Mouse (Mus musculus): ENCODE measurements around the gene Lpar4.

Gene Lpar4

DNA sequence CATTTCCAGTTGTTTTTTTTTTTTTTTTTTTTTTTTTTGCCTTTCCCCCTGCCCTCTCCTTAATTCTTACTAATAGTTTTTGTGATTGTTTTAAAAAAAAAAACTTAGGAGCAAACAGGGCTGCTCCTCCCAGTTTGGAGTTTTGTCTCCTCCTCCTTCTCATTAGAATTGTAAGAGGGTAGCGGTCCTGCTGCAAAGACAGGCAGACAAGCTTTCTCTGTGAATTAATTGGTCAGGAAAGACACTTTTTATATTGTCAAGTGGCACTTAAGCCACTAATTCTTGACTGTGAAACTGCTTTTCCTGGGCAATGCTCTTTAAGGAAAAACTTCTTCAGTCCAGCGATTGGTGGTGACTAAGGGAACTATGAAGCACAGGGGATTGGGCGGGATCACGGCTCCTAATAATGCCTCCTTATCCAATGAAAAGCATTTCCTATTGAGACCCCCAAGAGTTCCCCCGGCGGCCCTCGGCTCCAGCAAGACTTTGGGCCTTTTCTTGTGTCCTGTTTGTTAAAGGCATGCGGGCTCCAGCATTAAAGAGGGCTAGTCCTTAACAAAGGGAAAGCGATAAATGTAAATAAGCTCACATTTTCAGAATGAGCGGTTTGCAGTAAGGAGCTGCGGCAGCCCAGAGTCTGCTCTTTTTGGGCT is at the start of gene Lpar4:
Lpar4 (plus strand) TSS at position 451 of the 653 bp plus-strand sequence.
- in situ Hi-C loops (cut with MseI, MboI) = no loop called here

DNA sequence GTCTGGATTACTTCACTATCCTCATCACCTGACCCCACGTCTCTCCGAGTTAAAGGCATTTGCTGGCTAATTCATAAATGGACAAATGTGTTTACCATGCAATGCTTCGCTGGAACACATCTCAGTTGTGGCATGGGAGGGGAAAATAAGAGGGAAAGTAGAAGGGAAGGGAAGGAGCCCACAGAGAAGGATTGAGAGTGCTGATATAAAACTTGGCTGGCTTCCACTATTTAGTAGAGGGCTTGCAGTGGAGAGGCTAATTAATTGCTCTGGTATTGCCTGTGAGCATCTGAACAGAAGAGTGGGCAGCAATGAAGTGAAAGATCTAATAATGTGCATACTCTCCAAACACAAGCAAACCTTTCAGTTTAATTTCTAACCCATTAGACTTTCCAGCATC is 49.0 kb upstream of the Lpar4 start:
- in situ Hi-C loops (cut with MseI, MboI) = no loop called here

DNA sequence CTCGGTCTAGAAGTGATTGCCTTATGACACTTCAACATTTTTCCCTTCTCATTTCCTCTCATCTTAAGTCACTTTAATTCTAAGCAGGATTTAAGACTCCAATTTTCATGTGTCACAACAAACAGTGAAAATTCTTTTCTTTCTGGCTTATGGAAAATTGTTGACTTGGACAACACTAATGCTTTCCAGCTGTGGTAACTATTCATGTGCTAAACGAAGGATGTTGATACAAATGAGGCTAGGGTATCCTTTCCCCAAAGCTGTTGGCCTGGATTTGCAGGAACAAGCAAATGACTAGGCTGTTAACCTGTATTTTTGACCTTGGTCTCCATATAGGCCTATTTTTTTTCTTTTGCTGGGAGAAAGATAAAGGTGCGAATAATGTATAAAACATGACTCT is 48.5 kb upstream of the Lpar4 start:
- in situ Hi-C loops (cut with MseI, MboI) = no loop called here

DNA sequence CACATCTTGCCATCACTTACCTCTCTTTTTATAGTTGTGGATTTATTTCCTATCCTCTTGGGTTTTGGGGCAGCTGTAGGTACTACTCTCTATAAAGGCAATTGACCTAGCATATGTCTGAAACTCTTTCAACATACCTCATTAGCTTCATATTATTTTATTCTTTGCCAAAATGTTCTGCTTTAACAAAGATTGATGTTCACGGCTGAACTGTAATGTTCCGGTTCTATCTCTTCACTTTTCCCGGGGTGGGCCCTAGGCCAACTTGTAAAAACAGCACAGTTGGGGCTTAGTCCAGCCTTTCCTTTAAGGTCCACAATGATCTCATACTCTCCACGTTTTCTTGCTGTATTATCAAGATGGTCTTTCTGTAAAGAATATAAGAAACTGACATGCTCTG is 48.1 kb upstream of the Lpar4 start:
- in situ Hi-C loops (cut with MseI, MboI) = no loop called here

DNA sequence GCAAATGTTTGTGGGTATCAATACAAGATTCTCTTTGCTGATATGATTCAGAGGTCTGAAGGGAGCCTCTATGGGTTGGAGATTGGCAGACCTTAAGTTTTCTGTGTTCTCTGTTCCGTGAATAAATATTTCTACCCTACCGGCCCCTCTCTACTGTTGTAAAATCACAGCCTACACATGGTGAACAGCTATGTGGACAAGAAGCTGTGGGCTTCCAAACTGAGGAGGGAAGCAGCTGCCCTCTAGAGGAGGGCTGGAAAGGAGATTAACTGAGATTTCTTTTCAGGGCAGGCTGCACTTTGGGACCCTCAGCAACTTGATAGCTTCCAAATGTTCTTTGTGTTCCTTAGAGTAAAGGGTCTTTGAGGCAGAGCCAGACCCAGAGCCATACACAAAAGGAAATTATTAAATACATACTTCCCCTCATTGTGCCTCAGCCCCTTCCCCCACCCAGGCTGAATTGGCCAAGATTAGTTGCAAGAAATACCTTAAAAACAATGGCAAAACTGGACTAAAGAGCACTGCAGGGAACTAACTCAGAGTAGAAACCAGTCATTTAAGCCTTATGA is 22.6 kb upstream of the Lpar4 start:
- in situ Hi-C loops (cut with MseI, MboI) = no loop called here

DNA sequence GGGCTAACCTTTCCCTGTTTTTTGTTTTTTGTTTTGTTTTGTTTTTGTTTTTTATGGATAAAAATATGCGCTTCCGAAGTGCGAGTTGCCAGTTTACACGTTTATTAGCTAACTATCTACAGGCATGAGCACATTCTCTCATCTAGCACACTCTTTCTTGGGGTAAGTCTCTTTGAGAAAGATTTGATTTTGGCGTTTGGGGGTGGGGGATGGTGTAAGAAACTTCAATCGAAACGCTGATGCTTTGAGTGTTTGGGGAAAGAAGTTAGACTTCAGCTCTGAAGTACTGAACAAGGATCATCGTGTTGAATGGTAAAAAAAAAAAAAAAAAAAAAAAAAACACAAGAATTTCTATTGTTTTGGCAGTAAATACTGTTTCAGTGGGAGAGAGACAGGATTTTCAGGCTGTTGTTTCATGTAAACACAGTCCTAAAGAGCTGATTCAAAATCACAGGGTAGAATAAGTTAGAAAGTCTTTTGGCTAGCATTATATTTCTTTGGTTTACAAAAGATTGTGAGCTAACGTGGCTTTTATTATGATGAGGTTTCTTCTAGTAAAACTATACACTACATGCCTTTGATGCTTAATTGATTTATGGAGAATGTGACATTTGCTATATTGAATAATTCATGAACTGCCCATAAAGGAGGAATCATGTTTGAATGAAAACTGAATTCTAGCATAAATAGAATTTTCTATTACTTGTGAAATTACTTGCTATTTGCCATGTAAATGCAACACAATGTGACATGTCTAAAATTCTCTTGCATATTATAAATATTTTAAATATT is 599 bp downstream of the Lpar4 start:
- in situ Hi-C loops (cut with MseI, MboI) = no loop called here

DNA sequence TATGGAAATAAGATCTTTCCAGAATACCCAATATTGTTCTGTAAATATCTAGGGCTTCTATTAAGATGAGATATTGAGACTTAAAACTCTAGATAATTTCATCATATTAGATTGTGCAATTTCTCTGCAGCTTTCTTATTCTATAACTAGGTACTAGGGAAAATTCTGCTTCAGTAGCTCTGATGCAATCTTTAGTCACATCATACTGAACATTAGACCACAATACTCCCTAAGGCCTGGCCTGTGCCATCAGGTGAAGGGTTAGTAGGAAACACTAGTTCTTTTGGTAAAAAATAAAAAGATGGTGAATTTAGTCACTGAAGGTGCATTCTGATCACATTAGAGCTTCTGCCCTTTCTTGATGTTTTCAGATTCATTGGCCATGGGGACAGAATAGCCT is 4.1 kb downstream of the Lpar4 start:
- in situ Hi-C loops (cut with MseI, MboI) = no loop called here

DNA sequence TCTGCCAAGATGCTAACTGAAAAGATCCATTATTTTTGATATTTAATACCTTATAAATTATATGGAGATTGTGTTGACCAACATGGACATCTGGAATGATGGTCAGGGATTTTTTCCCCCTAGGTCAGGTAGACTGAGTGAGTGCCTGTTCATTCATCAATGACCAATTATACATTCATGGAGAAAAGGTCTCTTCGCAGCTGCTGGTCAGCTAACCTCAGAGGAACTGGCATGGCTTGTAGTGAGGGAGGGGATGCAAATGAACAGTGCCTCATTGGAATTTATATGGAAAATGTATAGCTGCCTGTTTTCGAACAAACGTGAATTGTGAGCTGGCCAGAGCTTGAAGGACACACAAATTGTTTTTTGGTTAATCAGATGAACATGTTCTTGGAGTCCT is 18.9 kb downstream of the Lpar4 start:
- in situ Hi-C loops (cut with MseI, MboI) = no loop called here

DNA sequence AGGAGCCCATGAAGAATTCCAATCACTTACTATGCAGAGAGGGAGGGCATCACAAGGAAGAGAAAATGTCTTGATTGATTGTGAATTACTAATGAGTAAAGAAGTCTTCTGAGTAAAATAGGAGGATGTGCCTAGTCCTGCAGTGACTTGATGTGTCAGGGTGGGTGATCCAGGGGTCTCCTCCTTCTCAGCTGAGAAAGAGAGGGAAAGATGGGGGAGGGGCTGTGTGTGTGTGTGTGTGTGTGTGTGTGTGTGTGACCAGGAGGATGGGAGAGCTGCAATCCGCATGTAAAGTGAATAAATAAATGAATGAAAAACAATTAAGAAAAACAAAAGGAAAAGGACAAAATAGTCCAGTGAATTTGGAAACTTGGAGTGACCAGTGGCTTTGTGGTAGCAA is 30.1 kb downstream of the Lpar4 start:
- in situ Hi-C loops (cut with MseI, MboI) = no loop called here

DNA sequence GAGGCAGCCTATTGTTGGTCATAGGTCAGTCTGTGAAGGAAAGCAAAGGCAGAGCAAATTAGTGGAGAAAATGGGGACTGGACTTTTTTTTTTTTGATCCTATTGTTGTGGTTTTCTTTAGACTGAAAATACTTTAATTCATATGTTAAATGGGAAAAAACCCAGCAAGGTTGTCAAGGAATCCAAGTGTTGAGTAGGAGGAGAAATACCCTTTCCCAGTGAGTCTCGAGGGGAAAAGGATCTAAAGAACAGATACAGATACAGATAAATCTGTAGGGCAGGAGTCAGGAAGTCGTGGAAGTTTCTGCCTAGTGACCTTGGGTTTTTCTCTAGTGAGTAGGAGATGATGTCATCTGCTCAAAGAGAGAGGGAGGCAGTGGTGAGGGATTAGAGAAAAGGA is 30.6 kb downstream of the Lpar4 start:
- in situ Hi-C loops (cut with MseI, MboI) = no loop called here

DNA sequence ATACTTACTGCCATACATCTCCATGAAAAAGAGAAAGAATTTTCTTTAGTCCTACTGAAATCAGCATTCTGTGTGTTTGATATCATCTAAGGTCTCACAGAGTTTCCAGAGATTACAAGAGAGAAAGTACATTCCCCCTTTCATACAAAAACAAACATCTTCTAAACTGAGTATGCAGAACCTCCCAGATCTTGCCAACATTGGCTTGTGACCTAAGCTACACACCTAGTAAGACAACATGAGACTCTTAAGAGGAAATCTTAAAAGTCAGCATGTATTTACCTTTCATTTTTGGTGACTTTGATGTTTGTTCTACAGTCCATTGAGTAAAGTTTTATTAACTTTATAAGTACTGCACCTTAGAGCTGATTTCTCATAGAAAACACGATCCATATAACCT is 33.4 kb downstream of the Lpar4 start:
- in situ Hi-C loops (cut with MseI, MboI) = no loop called here

DNA sequence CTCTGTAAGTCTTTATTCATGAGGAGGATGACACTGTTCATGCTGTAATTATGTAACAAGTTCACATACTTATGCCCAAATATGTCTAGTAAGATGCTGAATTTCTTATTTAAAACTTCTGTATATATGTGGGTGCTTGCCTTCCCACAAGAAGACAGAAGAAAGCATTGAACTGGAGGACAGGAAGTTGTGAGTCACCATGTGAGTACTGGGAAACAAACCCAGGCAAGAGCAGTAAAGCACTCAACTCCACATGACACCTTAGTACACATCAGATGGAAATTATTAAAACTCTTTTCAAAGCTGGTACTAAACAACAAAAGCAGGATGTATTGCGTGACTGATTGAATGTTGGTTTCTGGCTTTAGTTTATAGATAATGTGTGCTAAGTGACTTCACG is 41.8 kb downstream of the Lpar4 start:
- in situ Hi-C loops (cut with MseI, MboI) = no loop called here

DNA sequence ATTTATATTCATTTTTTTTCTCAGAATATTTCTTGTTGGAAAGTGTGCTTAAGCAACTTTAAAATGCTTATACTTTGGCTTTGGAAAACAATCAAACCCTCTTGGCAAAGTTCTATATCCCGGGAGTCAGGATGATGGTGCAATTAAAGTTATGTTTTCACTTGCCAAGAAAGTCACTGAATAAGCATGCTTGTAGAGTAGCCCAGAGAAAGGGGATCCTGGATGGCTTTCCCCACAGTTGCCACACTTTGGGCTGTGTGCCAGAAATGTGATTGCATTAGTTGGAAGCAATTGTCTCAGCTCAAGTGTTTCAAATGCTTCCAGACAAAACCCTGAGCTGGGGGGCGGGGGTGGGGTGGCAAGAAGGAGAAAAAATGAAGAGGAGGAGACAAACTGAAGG is 43.9 kb downstream of the Lpar4 start:
- in situ Hi-C loops (cut with MseI, MboI) = no loop called here

All from mouse trophoblast stem cell (cell line).